Mouse (Mus musculus): ENCODE measurements around the gene Iqgap1.

The Iqgap1 gene

DNA sequence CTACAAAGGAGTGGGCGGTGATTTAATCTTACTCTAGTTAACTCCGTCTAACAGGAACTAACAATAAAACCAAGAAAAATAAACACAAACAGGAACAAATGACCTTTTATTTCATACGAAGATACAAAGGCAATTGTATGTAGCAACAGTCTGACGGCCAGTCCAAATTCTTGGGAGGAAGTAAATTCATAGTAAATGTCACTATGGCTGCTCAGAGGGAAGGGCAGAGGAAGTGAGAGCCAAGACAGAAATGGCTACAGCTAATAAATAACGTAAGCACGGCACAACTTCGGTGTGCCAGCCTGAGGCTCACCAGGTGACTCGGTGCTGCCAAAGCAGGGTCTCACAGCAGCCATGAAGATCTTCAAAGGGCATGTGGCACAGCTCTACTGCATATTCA, 114.3 kb downstream of the Iqgap1 start:
- no peak for DNase-seq (ENCODE audit: low spot score)

DNA sequence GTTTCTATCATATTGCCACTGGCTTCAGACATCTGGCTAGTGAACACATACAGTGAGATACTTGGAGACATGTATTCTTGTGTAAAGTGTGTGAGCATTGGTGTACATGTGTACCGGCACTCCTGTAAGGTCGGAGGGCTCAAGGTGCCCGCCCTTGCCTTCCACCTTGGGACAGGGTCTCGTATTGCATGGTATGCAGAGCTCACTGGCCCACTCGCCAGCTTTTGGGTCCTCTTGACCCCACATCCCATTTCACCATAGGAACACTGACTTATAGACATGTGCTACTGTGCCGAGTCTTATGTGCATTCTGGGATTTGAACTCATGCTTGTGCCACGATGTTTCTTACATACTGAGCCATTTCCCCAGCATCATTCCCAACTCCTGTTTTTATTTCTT, 115.4 kb downstream of the Iqgap1 start:
- no peak for DNase-seq (ENCODE audit: low spot score)

DNA sequence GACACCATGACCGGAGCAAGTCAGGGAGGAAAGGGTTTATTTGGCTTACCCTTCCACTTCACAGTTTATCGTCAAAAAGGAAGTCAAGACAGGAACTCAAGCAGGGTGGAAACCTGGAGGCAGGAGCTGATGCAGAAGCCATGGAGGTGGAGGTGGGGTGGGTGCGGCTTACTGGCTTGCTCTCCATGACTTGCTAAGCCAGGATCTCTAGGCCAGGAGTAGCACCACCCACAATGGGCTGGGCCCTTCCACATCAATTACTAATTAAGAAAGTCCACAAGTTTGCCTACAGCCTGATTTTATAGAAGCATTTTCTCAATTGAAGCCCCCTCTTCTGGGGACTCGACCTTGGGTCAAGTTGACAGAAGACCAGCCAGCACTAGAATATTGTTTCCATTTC, 121.7 kb downstream of the Iqgap1 start:
- DNase-seq (ENCODE audit: low spot score): no peak

DNA sequence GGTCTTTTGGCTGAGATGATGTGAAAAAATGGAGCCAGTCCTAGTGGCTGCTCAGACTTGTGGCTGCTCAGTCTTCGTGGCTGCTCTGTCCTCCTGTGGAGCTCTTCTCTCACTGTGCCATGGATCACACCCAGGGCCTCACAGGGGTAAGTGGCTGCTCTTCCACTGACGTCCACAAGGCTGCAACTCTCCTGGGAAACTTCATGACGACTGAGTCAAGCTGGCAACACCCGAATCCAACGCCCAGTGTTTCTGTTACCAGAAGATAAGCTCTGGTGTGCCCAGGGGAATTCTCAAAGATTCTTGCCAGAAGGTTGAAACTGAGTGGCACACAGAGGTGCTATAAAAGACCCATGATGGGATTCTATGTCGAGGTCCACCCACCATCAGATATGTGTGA, 123.3 kb downstream of the Iqgap1 start:
- DNase-seq (ENCODE audit: low spot score): peak; percentile 33

DNA sequence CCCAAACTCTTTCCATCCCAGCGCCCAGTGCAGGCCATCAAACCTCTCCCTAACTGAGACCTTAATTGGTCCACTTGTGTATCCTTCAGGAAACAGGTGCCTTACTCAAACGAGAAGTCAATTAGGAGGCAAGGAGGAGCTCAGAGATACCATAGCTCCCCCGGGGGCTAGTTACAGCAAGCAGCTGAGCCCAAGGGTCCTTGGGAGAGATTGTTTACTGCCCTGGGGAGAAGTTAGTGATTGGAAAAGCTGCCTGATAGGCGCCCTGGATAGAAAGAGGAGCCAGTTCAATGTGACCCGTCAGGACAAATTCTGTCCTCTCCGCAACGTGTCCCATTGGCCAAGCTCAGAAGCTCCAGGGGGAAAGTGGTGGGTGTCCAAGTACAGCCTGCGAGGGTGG, 126.1 kb downstream of the Iqgap1 start:
- no peak for DNase-seq (ENCODE audit: low spot score)

DNA sequence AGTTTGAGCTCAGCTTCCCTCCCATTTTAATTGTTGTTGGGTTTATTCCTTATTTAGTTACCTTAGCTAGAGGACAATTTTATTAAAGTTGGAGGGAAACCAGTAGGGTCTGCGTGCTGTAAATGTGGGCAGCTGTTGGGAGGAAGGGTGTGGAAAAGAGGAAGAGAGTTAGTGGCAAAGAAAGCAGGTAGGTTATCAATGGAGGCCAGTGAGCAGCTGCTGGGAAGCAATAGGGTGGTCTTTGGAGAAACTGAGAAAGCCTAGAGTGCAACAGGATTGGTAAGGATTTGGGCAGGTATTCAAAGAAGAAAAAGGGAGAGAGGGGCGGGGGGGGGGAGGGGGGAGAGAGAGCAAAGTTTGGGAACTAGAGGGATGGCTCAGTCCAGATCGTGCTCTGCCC, 126.8 kb downstream of the Iqgap1 start:
- no peak for DNase-seq (ENCODE audit: low spot score)

DNA sequence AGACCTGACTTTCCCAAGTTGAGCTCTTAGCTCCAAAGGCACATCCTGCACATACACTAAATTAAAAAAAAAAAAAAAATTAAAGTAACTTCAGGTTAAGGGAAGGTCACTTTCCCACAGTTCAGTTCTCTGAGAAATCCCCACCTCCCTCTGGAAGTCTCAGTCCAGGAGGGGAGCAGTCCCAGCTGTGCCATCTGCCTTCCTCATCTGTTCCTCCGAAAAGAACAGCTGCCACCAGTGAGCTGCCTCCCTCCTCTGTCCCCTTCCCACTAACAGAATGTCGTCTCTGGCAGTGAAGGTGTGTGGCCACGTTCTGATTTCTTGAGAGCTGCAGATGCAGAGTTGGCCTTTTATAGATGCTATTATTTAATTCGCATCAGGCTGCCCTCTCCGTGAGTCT, 127.9 kb downstream of the Iqgap1 start:
- no peak for DNase-seq (ENCODE audit: low spot score)

DNA sequence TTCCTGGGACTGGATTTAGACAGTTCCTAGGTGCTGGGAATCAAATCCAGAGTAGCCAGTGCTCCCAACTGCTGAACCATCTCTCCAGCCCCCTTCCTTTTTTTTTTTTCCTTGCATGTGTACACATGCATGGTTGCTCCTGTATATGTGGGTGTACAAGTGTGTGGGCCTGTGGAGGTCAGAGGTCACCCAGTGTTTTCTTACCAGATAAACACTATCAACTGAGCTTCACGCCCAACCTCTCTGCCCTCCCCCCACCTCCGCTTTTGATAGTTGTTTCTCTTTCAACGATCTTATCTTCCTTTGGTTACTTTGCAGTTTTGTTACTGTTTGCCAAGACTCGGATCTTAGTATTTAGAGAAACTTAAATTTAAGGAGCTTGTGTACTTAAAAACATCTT, 128.9 kb downstream of the Iqgap1 start:
- no peak for DNase-seq (ENCODE audit: low spot score)

DNA sequence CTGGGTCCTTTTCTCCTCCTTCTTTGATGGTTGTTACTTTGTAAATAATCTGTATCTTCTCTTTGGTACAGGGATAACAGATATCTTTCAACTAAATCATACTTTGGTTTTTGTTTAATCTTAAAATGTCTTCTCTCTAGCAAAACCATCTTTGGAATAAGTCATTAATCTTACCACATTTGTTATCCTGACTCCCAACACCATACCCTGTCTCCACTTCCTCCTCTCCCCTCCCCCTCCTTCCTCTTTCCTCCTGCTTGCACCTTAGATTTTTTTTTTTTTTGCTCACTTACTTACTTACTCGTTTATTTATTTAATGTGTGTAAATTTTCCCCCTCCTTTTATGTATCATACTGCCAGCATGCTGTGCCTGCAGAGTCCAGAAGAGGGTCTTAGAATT, 129.4 kb downstream of the Iqgap1 start:
- DNase-seq (ENCODE audit: low spot score): no peak

DNA sequence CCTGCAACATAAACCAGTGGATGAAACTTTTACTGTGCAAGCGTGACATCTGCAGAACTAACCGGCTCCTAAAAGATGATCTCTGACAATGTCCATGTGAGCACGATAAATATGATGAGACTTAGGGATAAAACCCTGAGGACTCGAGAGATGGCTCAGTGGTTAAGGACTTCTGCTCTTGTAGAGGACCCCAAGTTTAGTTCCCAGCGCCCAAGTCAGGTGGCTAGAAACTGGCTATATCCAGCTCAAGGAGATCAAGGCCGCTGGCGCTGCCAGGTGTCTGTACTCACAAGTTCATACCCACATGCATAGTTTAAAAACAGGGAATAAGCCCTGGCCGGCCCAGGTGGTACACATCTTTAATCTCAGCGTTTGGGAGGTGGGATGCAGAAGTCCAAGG, 133.3 kb downstream of the Iqgap1 start:
- DNase-seq (ENCODE audit: low spot score): no peak

DNA sequence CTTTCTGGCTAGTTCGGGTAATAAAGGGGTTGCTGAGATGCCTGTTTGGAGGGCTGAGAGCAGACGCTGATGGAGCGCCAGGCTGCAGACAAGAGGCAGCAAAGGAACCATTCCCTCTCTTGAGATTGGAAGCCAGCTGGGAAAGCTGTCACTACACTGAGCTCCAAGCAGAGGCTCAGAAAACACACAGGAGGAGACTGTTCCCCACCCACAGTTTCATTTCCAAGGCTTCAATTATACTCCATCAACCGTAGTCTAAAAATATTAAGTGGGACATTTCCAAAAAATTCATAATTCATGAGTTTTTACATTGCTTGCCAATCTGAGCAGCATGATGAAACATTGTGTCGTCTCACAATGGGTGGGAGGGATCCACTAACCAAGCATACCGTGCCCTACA, 134.6 kb downstream of the Iqgap1 start:
- no peak for DNase-seq (ENCODE audit: low spot score)

DNA sequence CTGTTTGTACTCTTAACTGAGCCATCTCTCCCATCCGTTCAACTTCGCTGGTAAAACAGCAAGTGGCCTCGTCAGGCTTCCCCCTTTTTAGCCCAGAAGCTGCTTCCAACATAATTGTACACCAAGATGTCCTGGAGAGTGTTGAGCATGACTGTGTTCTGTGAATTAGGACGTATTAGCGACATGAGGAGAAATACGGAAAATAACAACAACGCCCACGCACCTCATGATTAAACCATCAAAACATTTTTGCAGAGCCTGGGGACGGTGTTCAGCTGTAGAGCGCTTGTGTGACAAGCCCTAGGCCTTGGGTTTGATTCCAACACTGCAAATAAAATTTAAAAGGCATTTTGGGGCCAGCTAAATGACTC, 136.6 kb downstream of the Iqgap1 start:
- peak; percentile 55 for DNase-seq (ENCODE audit: low spot score)

DNA sequence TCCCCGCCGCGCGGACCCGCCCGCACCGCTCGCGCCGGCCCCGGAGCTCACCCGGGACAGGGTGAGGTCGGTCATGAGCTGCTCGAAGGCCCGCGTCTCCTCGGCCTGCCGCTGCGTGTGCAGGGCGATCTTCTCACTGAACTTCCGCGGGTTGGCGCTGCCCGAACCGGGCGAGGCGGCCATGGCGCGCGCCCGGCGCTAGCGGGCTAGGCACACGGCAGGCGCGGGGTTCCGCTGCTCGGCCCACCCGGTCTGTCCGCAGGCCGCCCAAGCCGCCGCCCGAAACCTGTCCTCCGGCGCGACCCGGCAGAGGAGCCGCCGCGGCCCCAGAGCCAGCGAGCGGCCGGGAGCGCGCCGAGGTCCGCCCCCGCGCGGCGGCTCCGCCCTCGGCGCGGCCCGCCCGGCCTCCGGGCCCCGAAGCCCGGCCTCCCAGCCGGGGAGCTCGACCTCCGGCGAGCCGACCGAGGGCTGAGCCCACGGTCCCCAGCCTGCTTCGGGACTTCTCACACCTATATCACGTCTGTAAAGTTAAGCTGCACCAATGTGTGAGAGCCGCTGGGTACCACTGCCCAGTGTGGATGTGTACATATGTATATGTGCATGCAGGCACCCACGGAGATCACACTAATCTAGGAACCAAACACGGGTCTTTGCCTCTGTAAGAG, 137.1 kb downstream of the Iqgap1 start, which contains the start of gene Crtc3:
TSS of gene Crtc3 (minus strand) at position 322 of the 665 bp plus-strand sequence.
- peak; percentile 79 for DNase-seq (ENCODE audit: low spot score)

DNA sequence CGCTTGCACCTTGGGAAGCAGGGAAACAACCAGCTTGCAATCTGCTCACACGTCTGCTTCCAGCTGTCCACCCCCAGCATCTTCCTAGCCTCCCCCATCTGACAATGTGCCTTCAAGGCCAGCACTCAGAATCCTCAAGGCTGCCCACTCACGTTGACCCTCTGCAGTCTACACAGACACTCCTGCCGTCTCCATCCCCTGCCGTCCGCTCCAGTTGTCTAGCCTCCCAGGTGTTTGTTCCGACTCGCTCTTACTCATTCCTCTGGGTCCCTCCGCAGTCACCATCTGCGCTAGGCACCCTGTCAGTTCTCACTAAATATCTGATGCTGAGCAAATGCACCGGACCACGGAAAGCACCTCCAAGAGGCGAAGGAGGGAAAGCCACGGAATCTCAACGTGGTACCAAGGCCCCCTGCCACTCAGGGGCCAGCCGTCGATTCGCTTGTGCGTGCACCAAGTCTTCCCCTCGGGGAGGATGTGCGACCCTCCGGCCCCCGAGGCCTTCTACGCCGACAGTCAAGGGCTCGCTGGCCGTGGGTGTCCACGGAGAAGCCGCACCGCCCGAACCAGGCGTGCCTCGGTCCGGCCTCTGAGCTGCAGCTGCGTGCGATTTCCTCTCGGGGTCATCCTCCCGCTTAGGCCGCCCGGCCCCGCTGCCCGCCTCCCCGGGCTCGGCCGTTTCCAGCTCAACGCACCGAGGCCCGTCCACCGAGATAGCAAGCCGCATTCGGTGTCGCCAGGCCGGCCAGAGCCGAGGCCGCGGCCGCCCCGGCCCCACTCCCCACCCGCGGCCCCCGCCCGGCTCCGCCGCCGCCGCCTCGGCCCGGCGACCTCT, 137.8 kb downstream of the Iqgap1 start:
- peak; percentile 83 for DNase-seq (ENCODE audit: low spot score)

DNA sequence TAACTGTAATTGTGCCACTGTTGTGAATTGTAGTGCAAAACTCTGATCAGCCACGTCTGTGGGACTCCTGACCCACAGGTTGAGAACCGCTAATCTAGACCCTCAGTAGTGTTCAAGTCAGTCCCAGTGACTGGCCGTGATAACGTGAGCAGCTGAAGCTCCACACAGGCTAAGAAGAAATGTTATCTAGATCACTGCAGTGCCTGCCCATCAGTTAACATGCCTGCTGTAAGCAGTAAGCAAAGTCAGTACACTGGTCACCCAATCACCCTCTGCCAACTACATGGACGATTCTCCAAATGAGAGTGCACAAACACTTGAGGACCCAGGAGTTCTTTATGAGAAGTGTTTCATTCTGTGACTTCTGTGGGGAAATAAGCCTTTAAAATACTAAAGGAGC, 140.1 kb downstream of the Iqgap1 start:
- no peak for DNase-seq (ENCODE audit: low spot score)

DNA sequence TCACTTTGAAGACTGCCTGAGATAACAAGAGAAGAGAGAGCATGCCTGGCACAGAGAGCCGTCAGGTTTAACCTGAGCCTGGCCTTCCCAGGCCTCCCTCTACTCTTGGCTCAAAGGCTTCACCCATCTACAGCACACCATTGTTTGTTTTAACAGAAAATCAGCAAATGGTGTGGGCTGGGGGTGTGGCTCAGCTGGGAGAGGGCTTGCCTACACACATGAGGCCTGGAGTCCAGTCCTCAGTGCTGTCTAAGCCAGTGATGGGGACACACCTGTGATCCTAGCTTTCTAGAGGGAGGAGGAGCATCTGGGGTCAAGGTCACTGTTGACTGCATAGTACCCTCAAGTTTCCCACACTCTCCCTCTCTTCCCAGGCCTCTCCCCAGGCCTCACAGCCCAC, 143.1 kb downstream of the Iqgap1 start:
- no peak for DNase-seq (ENCODE audit: low spot score)

DNA sequence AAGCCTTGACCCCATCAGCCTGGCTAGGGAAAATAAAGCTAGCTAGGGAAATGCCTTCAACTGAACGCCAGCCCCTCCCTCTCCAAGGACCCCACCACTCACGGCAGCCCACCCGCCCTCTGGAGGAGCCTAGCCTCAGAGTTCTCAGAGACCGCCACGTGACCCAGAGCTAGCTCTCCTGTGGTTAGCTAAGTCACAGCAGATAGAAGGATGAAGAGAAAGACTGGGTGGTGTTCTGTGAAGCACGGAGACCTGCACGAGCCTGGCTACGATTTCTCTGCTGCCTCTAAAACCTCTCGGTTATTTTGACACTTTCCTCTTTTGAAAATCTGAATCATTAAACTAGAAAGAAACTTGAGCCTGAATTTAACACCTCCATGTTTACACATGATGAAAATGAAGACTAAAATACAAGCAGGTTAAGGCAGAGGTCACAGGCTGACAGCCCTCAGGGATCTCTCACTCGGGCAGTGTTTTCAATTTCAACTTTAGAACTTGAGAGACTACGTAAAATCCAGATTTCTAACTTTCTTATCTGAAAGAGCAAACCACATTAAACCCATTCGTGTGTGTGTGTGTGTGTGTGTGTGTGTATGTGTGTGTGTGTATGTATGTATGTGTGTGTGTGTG, 145.4 kb downstream of the Iqgap1 start:
- no peak for DNase-seq (ENCODE audit: low spot score)

DNA sequence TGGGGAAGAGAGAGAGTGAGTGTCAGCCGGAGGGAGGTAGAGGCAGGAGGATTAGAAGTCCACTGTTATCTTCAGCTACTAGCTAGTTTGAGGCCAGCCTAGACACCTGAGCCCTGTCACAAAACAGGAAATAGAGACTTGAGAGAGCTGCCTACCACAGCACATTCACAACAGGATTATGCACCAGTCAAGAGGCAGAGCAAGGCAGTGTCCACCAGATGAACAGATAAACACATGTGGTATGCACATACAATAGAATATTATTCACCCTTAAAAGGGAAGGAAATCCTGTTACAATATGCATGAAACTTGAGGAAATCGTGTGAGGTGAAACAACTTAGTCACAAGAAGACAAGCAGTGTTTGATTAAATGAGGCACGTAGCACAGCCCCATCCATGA, 153.5 kb downstream of the Iqgap1 start:
- no peak for DNase-seq (ENCODE audit: low spot score)

DNA sequence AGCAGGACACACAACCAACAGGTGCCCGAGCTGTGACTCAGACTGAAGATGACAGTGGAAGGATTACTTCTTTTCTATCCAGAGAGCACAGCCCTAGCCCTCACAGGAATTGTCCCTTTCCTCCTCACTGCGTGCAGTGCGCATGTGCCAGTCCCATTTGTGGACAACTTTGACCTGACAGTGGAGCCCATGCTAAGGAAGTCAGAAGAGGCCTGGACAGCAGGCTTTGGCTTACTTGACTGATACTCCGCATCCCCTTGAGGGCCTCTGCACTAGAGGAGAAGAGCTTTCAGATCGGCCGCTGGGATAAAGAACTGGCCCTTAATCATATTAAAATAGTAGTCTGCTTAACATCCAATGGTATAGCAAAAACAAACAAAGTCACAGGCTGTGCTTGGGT, 154.9 kb downstream of the Iqgap1 start:
- DNase-seq (ENCODE audit: low spot score): peak; percentile 71

DNA sequence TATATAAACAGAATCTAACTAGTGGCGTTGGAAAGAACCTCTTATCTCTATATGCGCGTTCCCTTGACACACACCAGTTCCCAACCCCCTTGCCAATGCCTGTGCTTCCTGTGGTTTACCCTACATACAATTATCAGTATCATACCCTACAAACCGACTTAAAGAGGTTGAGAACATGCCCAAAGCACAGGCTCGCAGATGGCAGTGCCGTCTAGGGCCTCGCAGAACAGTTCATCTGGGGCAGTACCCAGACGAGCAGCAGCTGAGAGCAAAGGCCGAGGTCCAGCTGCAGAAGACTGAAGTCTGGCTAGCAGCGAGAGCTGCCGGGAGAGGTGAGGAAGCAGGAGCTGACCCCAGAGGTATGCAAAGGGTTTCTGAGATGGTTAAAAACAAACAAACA, 158.6 kb downstream of the Iqgap1 start:
- no peak for DNase-seq (ENCODE audit: low spot score)

DNA sequence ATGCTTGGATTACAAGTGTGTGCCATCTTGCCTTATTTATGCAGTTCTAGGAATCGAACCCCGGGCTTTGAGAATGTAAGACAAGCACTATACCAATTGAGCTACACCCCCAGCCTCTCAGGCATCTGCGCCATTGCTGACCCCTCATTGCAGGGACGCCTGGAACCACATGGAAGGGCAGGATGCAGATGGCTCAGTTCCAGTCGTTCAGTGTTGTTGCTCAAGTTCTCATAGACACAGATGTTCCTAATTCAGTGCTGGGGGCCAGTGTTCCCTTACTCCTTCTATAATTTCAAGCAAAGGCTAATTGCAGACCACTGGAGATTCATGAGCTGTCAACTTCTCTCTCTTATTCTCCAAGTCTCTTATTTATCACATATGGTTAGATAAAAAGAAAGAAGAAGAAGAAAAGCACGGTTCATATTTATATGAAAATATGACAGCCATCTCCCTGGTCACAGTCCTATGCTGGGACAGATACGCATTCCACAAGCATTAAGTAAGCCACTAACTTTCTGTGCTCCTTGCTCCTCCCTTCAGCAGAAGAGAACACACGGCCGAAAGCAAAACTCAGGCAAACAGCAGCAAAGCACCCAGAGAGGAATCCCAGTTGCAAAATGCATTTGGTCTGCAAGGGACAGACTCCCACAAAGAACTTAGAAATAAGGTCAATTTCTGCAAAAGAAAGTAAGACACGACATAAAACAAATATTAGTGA, 159.4 kb downstream of the Iqgap1 start:
- DNase-seq (ENCODE audit: low spot score): no peak
